Mouse (Mus musculus): ENCODE measurements at regions not wholly inside any gene's neighbourhood (a gene's known extent, or its start where the extent isn't known, plus 50 kb on each side); places are given as distances from the start of the nearest gene placed in this dataset.

DNA sequence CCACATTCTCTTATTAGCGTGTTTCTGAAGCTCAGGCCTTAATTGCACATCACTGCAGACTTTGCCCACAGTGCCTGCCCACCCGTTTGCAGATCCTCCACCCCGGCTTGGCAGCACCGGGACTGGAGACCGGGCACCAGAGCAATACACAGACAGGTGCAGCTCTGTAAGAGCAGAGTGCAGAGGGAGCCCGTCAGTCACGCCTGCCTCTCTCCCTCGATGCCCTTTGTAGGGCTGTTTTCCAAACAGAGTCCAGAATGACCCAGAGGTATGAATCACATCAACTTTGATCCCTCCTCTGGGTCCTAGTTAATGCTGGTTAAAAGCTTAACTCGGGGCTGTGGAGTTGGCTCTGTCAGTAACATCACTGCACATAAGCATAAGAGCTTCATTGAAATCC is 155.3 kb upstream of the Lhx5 start:
- no peak for TF ChIP-seq EP300 (IDR thresholded peaks at IDR 0.05; ENCODE audit: low read depth)
- TF ChIP-seq CTCF (IDR thresholded peaks at IDR 0.05; ENCODE audit: low read depth), result no peak
- Histone ChIP-seq H3K9me3 (replicated peaks; ENCODE audit: control insufficient read depth, low read length) (no peaks in the 10 kb centered on the region), H3K9ac (replicated peaks; ENCODE audit: low read depth, low read length) (no peak overlapping the region), H3K36me3 (replicated peaks; ENCODE audit: control insufficient read depth, insufficient read depth, low read length) (no peaks in the 10 kb centered on the region), H3K4me3 (ENCODE audit: low read depth, low read length) (no peak overlapping the region), H3K27ac (ENCODE audit: low read depth) (no peak overlapping the region), H3K27me3 (ENCODE audit: control insufficient read depth, insufficient read depth, low read length) (peaks cover 32% of the 10 kb centered on the region), H3K4me2 (ENCODE audit: low read depth, low read length) (no peak overlapping the region), H3K4me1 (ENCODE audit: control insufficient read depth, insufficient read depth) (no peaks in the 10 kb centered on the region)
- WGBS, result 71% methylated on average over 9 of the region's 9 CpGs
- no peak for DNase-seq (ENCODE audit: low spot score)
- no peak for ATAC-seq (ENCODE audit: insufficient read depth, low read depth)

DNA sequence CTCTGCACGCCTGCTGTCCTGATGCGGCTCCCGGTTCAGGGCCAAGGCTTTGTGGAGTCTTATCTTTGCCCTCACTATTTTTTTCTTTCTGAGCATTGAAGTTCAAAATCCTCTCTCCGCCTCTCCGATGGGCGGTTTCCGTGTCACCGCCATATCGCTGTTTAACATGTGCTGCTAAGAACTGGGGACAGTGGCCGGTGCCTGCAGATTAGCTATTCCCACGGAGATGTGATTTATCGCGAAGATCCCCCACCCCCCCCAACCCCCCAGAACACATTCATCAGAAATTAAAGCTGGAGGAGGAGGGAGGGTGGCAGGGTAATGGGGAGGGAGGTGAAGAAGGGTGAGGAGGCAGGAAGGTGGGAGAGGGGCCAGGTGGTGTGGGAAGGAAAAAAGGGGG is 151.2 kb upstream of the Lhx5 start:
- no peaks in the 10 kb centered on the region for H3K4me1 ChIP-seq (ENCODE audit: control insufficient read depth, insufficient read depth)
- DNase-seq (ENCODE audit: low spot score), result no peak
- peaks cover 64% of the 10 kb centered on the region for H3K27me3 ChIP-seq (ENCODE audit: control insufficient read depth, insufficient read depth, low read length)
- H3K36me3 ChIP-seq (replicated peaks; ENCODE audit: control insufficient read depth, insufficient read depth, low read length), result no peaks in the 10 kb centered on the region
- ATAC-seq (ENCODE audit: insufficient read depth, low read depth), result no peak
- 2% methylated on average over 13 of the region's 13 CpGs for WGBS
- no peaks in the 10 kb centered on the region for H3K9me3 ChIP-seq (replicated peaks; ENCODE audit: control insufficient read depth, low read length)
- H3K4me3 ChIP-seq (ENCODE audit: low read depth, low read length), result no peak overlapping the region
- TF ChIP-seq CTCF (IDR thresholded peaks at IDR 0.05; ENCODE audit: low read depth) (no peak), EP300 (IDR thresholded peaks at IDR 0.05; ENCODE audit: low read depth) (no peak)
- no peak overlapping the region for H3K9ac ChIP-seq (replicated peaks; ENCODE audit: low read depth, low read length)
- no peak overlapping the region for H3K4me2 ChIP-seq (ENCODE audit: low read depth, low read length)
- H3K27ac ChIP-seq (ENCODE audit: low read depth), result no peak overlapping the region

DNA sequence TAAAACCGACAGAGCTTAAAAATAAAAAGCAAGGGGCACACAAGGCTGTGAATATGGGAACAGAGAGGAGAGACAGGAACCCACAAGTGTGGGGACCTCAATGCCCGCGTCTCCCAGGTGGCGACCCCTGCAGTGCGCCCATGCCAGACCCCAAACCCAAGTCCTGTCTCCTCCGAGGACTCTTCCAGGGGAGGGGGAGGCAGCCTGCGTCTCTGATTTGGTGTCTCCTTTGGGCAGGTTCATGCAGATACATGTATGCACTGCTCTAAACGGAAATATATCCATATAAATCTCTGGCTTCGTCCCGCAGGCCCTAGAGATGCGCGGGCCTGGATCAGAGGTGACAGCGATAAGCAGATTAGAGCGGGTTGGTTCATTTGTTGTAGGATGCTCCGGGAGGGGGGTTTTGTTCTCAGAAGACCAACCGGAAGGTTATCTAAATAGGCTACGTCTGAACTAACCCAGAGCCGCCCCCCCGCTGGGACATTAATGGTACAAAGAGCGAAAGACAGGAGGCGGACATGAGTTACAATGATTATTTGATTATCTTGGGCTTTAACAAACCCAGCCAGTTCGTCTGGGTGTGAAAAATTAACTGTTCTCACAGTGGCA is 150.4 kb upstream of the Lhx5 start:
- Histone ChIP-seq H3K4me2 (ENCODE audit: low read depth, low read length) (no peak overlapping the region), H3K9me3 (replicated peaks; ENCODE audit: control insufficient read depth, low read length) (no peaks in the 10 kb centered on the region), H3K27ac (ENCODE audit: low read depth) (no peak overlapping the region), H3K36me3 (replicated peaks; ENCODE audit: control insufficient read depth, insufficient read depth, low read length) (no peaks in the 10 kb centered on the region), H3K9ac (replicated peaks; ENCODE audit: low read depth, low read length) (no peak overlapping the region), H3K27me3 (ENCODE audit: control insufficient read depth, insufficient read depth, low read length) (peaks cover 69% of the 10 kb centered on the region), H3K4me1 (ENCODE audit: control insufficient read depth, insufficient read depth) (no peaks in the 10 kb centered on the region), H3K4me3 (ENCODE audit: low read depth, low read length) (no peak overlapping the region)
- ATAC-seq (ENCODE audit: insufficient read depth, low read depth) (no peak), DNase-seq (ENCODE audit: low spot score) (no peak)
- no peak for TF ChIP-seq CTCF (IDR thresholded peaks at IDR 0.05; ENCODE audit: low read depth)
- no peak for TF ChIP-seq EP300 (IDR thresholded peaks at IDR 0.05; ENCODE audit: low read depth)
- 4% methylated on average over 22 of the region's 22 CpGs for WGBS

DNA sequence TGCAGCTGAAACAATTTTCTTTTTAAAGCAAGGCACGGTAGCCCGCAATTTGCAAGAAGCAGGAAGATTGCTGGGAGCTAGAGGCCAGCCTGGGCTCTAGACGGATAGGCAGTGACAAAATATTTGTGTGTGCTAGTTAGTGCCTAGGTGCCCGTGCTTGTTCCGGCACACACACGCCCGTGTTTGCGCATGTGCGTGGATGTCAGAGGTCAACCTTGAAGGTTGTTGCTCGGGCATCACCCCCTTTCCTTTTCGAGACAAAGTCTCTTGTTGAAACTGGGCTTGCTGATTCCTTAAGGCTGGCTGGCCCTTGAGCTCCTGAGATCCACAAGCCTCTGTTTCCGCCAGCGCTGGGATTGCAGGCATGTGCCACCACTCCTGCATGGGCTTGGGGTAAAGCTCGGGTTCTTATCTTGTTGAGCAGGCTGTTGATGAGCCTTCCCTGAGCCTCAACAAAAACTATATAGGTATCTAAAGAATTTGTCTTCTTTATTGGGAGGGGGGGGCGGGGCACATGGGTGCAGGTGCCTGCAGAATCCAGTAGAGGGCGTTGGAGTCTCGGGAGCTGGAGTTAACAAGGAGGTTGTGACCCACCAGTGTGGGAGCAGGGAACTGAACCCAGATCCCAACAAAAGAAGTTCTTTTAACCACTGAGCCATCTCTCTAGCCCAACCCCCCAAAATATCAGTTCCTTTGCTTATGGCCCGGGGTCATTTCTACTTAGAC is 149.5 kb upstream of the Lhx5 start:
- H3K9ac ChIP-seq (replicated peaks; ENCODE audit: low read depth, low read length), result no peak overlapping the region
- ATAC-seq (ENCODE audit: insufficient read depth, low read depth), result no peak
- no peak overlapping the region for H3K4me3 ChIP-seq (ENCODE audit: low read depth, low read length)
- TF ChIP-seq CTCF (IDR thresholded peaks at IDR 0.05; ENCODE audit: low read depth) (no peak), EP300 (IDR thresholded peaks at IDR 0.05; ENCODE audit: low read depth) (no peak)
- H3K27ac ChIP-seq (ENCODE audit: low read depth), result no peak overlapping the region
- H3K36me3 ChIP-seq (replicated peaks; ENCODE audit: control insufficient read depth, insufficient read depth, low read length), result no peaks in the 10 kb centered on the region
- H3K27me3 ChIP-seq (ENCODE audit: control insufficient read depth, insufficient read depth, low read length), result peaks cover 75% of the 10 kb centered on the region
- H3K9me3 ChIP-seq (replicated peaks; ENCODE audit: control insufficient read depth, low read length), result no peaks in the 10 kb centered on the region
- H3K4me1 ChIP-seq (ENCODE audit: control insufficient read depth, insufficient read depth), result no peaks in the 10 kb centered on the region
- no peak overlapping the region for H3K4me2 ChIP-seq (ENCODE audit: low read depth, low read length)
- no peak for DNase-seq (ENCODE audit: low spot score)
- WGBS, result 30% methylated on average over 18 of the region's 18 CpGs

DNA sequence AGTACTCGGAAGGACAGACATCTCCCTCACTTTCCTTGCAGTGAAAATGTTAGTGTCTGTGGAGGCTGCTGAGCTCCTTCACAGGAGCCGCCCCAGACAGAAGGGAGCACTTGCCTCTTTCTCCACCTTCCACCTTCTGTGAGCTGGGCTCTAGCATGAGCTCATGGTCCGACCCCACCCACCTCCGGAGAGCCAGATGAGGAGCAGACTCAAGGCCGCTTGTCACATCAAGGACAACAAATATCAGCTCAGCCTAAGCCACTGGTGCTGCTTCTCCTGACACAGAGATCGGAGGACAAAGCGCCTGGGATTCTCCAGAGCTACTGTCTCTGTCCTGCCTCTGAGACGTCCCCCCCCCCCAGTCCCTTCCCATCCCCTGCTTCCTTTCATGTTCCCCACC is 146.9 kb upstream of the Lhx5 start:
- DNase-seq (ENCODE audit: low spot score) (no peak), ATAC-seq (ENCODE audit: insufficient read depth, low read depth) (no peak)
- 32% methylated on average over 8 of the region's 8 CpGs for WGBS

More for the DNA sequence above, 146.9 kb upstream of the Lhx5 start:
- Histone ChIP-seq H3K27ac (ENCODE audit: low read depth) (no peak overlapping the region), H3K4me1 (ENCODE audit: control insufficient read depth, insufficient read depth) (no peaks in the 10 kb centered on the region), H3K4me2 (ENCODE audit: low read depth, low read length) (no peak overlapping the region), H3K9me3 (replicated peaks; ENCODE audit: control insufficient read depth, low read length) (no peaks in the 10 kb centered on the region), H3K4me3 (ENCODE audit: low read depth, low read length) (no peak overlapping the region), H3K9ac (replicated peaks; ENCODE audit: low read depth, low read length) (no peak overlapping the region), H3K36me3 (replicated peaks; ENCODE audit: control insufficient read depth, insufficient read depth, low read length) (no peaks in the 10 kb centered on the region), H3K27me3 (ENCODE audit: control insufficient read depth, insufficient read depth, low read length) (peaks cover 73% of the 10 kb centered on the region)
- TF ChIP-seq EP300 (IDR thresholded peaks at IDR 0.05; ENCODE audit: low read depth), result no peak
- no peak for TF ChIP-seq CTCF (IDR thresholded peaks at IDR 0.05; ENCODE audit: low read depth)
